Mouse (Mus musculus) C2C12 (cell line): Measurements from ENCODE around the gene Dnajb1.

ENCODE experiments used
- CEBPB ChIP-seq: IDR thresholded peaks from one replicate; pipeline ENCODE4 v1.6.1; 2011; ENCODE audit warnings: low read depth, mild to moderate bottlenecking, control low read depth, moderate library complexity
- CTCF ChIP-seq: IDR thresholded peaks from one replicate; pipeline ENCODE4 v1.5.1; 2011; ENCODE audit not compliant: control insufficient read depth, insufficient read depth, insufficient read length
- MAX ChIP-seq: IDR thresholded peaks from one replicate; pipeline ENCODE4 v1.6.1; 2011; ENCODE audit warnings: mild to moderate bottlenecking, control low read depth
- MYOD1 ChIP-seq: IDR thresholded peaks from one replicate; pipeline ENCODE4 v1.6.1; 2011; ENCODE audit warnings: low read depth; ENCODE audit not compliant: control insufficient read depth, insufficient read length

GRCm38 (mm10) chr8:83607661-83608397 is at the start of gene Dnajb1, which contains the start of gene Tecr:
- TF ChIP-seq MAX (no peak), CTCF (no peak), CEBPB (no peak), MYOD1 (peak; percentile 8)
